Mouse (Mus musculus) midbrain, embryonic 11.5 days (tissue): ENCODE results near the gene Cdc42se1. TPM values are rescaled to one million over a fixed set of nuclear protein-coding genes. Genes with fewer than 3 reads are reported as not detected.

Experiments
- ATAC-seq: fragments of 200-750 bp; cut with Nextera tagmentation; 2 replicates; pipeline ENCODE4 v1.8.0; 2017; ENCODE audit warnings: moderate TSS enrichment, moderate library complexity; ENCODE audit not compliant: low FRiP score
- DNase-seq: peaks from one replicate; pipeline ENCODE4 v3.0.0; 2015; ENCODE audit warnings: low spot score; ENCODE audit errors: missing footprints
- H3K27ac ChIP-seq: fragments of 300-500 bp; sonication (generic); 2 replicates; pipeline ENCODE4 v1.5.1; 2014; ENCODE audit warnings: low read depth, low read length
- H3K27me3 ChIP-seq: fragments of 300-500 bp; sonication (generic); 2 replicates; pipeline ENCODE4 v1.6.1; 2014; ENCODE audit warnings: mild to moderate bottlenecking, low read length, moderate library complexity, mixed read lengths; ENCODE audit not compliant: control insufficient read depth, insufficient read depth
- H3K36me3 ChIP-seq: fragments of 300-500 bp; sonication (generic); 2 replicates; pipeline ENCODE4 v1.6.1; 2014; ENCODE audit warnings: mild to moderate bottlenecking, low read length, moderate library complexity, mixed read lengths; ENCODE audit not compliant: control insufficient read depth, insufficient read depth
- H3K4me1 ChIP-seq: fragments of 300-500 bp; sonication (generic); 2 replicates; pipeline ENCODE4 v1.6.1; 2014; ENCODE audit warnings: low read length; ENCODE audit not compliant: control insufficient read depth, insufficient read depth
- H3K4me2 ChIP-seq: fragments of 300-500 bp; sonication (generic); 2 replicates; pipeline ENCODE4 v1.6.1; 2014; ENCODE audit warnings: mild to moderate bottlenecking, moderate library complexity
- H3K4me3 ChIP-seq: fragments of 300-500 bp; sonication (generic); 2 replicates; pipeline ENCODE4 v1.5.1; 2014; ENCODE audit warnings: low read depth, low read length
- H3K9ac ChIP-seq: fragments of 300-500 bp; sonication (generic); 2 replicates; pipeline ENCODE4 v1.6.1; 2014; ENCODE audit warnings: low read length
- H3K9me3 ChIP-seq: fragments of 300-500 bp; sonication (generic); 2 replicates; pipeline ENCODE4 v1.6.1; 2016; ENCODE audit warnings: low read length; ENCODE audit not compliant: control insufficient read depth
- WGBS: fragments of 180-500 bp; shearing (Covaris S2); extraction: QIAGEN DNeasy Blood & Tissue Kit; methylation state at CpG from one replicate; pipeline ENCODE4 v1.1.7; 2014; 5-methylcytosine and 5-hydroxymethylcytosine counted together
- polyA plus RNA-seq: library from polyadenylated mRNA; unstranded; fragments of >200 nt; fragmentation: Nextera tagmentation; extraction: Ambion mirVana; gene quantifications from 2 replicates; pipeline ENCODE4 v1.2.1, GENCODE M21; 2014

Gene Cdc42se1
- polyA plus RNA-seq, 1 experiment from 2014 or later, result 106 TPM

DNA sequence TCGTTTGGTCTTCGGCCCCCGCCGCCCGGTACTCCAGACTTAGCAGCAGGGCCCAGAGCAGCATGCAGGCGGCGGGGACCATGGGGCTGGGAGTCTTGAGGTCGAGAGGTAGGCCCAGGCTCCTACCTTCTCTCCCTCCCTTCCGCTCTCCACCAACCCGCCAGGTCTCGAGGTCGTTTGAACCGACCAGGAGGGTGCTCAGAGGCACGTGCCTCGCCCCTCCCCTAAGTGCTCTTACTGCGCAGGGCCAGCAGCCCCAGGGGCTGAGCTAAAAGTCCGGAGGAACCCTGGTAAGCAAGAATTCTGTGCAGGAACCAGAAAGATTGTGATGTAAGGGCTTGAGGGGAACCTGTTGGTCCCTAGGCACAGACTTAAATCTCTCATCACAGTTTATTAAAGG is 12.4 kb downstream of the Cdc42se1 start:
- Histone ChIP-seq H3K27me3 (no peaks in the 10 kb centered on the region), H3K27ac (no peak overlapping the region), H3K9me3 (no peaks in the 10 kb centered on the region), H3K4me1 (0 out of 2 replicates have a peak, but pooled peaks cover 2% of the 10 kb centered on the region), H3K4me3 (no peak overlapping the region), H3K9ac (peak overlapping the region; percentile 18), H3K36me3 (peaks cover 7% of the 10 kb centered on the region), H3K4me2 (no peak overlapping the region)
- DNase-seq (no peak), ATAC-seq (no peak; the same call in 1 of the 2 replicates)
- 33% methylated on average over 16 of the region's 17 CpGs for WGBS

DNA sequence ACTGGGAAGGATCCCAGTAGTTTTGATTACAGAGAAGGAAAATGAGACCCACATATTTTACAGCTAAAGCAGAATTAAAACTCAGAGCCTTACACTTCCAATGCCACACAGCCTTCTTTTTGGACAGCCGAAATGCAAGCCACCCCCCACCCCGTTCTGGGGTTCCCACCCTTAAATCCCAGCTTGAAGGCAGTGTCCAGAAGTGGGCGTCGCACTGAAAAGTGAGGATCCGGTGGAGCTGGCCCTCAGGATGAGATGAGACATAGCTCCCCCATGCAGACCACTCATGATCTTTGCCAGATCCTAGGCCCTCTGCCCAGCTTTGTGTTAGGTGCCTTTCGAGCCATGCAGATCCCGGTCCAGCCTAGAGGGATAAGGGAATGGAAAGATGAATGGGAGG is 13.0 kb downstream of the Cdc42se1 start, which contains the start of gene Gm128:
Gene Gm128, minus strand, starts transcription at position 101 of the 400 bp plus-strand sequence.
- WGBS, result 78% methylated on average over 7 of the region's 7 CpGs
- DNase-seq (no peak), ATAC-seq (no peak)

DNA sequence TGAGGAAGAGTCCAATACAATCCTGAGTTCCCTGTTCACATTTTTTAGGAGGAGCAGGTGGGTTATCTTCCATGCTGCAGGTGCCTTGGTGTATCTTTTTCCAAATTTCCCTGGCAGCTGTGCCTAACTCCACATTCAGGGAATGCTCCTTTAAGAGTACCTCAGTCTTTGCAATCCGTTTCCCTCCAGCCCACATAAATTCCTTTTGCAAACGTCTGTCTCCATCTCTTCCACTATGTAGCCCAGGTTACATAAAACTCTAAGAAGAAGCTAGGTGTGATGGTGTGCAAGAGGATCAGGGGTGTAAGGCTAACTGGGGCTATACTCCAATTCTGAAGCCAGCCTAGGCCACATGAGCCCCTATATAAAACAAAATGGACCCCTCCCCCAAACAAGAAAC is 14.6 kb downstream of the Cdc42se1 start:
- WGBS, result 92% methylated on average over 2 of the region's 2 CpGs
- Histone ChIP-seq H3K27ac (no peak overlapping the region), H3K4me2 (no peak overlapping the region), H3K4me3 (no peak overlapping the region), H3K4me1 (0 out of 2 replicates have a peak, but pooled peaks cover 2% of the 10 kb centered on the region), H3K27me3 (no peaks in the 10 kb centered on the region), H3K36me3 (peaks cover 3% of the 10 kb centered on the region), H3K9me3 (no peaks in the 10 kb centered on the region), H3K9ac (no peak overlapping the region)
- DNase-seq, result no peak
- no peak for ATAC-seq

More for the DNA sequence above, 13.0 kb downstream of the Cdc42se1 start, which contains the start of gene Gm128:
- no peaks in the 10 kb centered on the region for H3K9me3 ChIP-seq
- no peak within 1 kb of the TSS for H3K4me3 ChIP-seq
- no peak within 1 kb of the TSS for H3K27ac ChIP-seq
- H3K4me1 ChIP-seq, result 0 out of 2 replicates have a peak, but pooled peaks cover 2% of the 10 kb centered on the region
- H3K36me3 ChIP-seq, result peaks cover 6% of the 10 kb centered on the region
- H3K27me3 ChIP-seq, result no peaks in the 10 kb centered on the region
- H3K9ac ChIP-seq, result peak within 1 kb of the TSS; percentile 18
- H3K4me2 ChIP-seq, result no peak within 1 kb of the TSS

DNA sequence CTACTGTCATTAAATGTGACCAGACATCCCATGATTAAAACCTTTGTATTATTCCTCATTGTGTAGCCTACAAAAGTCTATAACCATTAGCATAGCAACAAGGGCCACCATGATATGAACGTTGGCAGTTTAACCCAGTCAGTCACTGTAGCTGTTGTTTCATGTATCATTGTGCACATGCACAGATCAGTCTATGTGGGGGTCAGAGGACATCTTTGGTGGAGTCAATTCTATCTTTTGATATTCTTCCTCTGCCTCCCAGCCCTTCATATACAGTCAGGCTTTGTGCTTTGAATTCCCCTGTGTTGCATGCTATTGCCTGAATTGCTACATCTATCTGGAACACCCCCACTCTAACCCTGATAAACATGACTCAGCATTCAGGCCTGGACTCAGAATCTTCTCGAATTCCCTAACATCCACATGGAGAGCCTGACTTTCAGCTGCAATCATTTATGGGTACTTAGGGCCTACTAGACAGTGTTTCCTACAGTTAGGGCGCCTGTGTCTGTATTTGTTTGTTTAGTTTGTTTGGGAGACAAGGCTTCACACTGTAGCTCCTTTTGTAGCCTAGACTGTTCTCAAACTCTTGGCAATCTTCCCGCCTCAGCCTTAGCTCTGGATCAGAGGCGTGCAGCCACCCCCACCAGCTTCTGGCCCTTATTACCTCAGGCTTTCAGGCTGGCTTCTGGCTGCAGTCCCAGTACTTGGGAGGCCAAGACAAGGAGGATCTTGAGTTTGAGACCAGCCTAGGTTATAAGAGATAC is 18.1 kb downstream of the Cdc42se1 start:
- H3K36me3 ChIP-seq, result no peaks in the 10 kb centered on the region
- ATAC-seq (no peak), DNase-seq (no peak)
- H3K4me2 ChIP-seq, result no peak overlapping the region
- no peak overlapping the region for H3K4me3 ChIP-seq
- no peaks in the 10 kb centered on the region for H3K27me3 ChIP-seq
- 89% methylated on average over 5 of the region's 5 CpGs for WGBS
- H3K9ac ChIP-seq, result no peak overlapping the region
- H3K4me1 ChIP-seq, result no peaks in the 10 kb centered on the region
- no peak overlapping the region for H3K27ac ChIP-seq
- no peaks in the 10 kb centered on the region for H3K9me3 ChIP-seq

DNA sequence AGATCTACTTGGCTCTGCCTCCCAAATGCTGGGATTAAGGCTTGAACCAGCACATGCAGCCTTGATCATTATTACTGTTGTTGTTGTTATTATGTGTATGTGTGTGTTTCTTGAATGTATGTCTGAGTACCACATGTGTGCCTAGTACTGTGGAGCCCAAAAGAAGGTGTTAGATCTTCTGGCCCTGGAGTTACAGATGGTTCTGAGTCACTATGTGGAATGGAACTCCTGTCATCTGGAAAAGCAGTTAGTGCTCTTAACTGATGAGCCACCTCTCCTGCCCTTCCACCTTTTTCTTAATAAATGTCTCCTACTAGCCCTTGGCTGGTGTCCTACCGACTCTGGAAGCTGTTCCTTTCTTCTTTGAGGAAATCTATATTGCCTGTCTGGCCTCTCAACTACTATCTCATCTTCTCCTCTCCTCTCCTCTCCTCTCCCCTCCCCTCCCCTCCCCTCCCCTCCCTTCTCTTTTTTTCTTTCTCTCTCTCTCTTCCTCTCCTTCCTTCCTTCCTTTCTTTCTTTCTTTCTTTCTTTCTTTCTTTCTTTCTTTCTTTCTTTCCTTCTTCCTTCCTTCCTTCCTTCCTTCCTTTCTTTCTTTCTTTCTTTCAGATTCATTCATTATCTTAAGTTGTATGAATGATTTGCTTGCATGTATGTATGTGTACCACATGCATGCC is 19.3 kb downstream of the Cdc42se1 start:
- ATAC-seq, result no peak
- no peaks in the 10 kb centered on the region for H3K9me3 ChIP-seq
- H3K36me3 ChIP-seq, result no peaks in the 10 kb centered on the region
- H3K4me2 ChIP-seq, result no peak overlapping the region
- no peak for DNase-seq
- 83% methylated on average over 1 of the region's 1 CpGs for WGBS
- no peak overlapping the region for H3K4me3 ChIP-seq
- H3K4me1 ChIP-seq, result no peaks in the 10 kb centered on the region
- no peak overlapping the region for H3K27ac ChIP-seq
- no peak overlapping the region for H3K9ac ChIP-seq
- H3K27me3 ChIP-seq, result no peaks in the 10 kb centered on the region

DNA sequence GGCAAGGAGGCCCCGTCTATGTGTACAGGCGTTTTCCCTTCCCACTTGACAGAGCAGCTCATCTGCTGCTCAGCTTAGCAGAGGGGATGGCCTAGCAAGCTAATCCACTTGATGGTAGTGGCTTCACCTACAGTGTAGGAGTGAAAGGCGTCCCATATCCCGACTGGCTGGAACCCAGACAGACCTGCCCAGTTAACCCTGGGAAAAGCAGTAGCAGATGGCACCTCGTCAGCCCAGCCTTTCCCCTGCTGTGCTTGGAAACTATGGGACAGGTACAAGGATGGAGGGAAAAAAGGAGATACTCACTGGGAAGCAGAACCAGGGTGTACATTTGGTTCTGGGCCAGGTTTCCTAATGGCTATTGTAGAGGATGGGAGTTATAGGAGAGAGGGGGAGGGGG is 21.8 kb downstream of the Cdc42se1 start:
- H3K4me3 ChIP-seq, result no peak overlapping the region
- no peaks in the 10 kb centered on the region for H3K9me3 ChIP-seq

DNA sequence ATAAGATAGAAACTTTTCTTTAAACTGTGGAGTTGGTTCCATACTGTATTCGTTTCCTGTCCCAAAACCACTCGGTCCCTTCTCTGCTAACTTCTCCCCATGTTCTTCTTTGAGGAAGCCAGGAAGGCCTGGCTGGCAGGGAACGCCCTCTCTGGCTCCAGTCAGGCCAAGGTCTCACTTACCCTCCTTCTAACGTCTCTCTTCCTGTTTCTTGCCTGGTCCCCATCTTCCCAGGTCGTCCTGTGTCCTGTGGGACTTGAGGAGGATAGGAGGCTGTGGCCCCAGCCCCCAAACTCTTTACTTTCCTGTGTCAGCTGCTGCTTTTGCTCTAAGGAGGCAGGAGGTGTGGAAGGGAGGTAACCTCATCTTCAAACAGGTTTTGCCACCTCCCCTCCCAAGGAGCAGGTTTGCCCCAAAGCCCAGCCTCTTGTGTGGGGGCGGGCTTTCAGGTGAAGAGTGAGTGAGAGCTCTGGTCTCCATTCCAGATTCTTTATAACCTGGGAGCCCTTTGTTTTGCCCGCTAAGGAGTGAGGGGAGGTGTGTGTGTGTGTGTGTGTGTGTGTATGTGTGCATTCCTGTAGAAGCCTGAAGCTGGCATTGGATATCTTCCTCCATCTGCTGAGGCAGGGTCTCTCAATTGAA is 22.4 kb downstream of the Cdc42se1 start, which contains the start of gene Bnipl:
Gene Bnipl, minus strand, starts transcription at position 411 of the 642 bp plus-strand sequence.
- Histone ChIP-seq H3K4me3 (no peak within 1 kb of the TSS), H3K9me3 (no peaks in the 10 kb centered on the region), H3K4me2 (no peak within 1 kb of the TSS), H3K9ac (no peak within 1 kb of the TSS), H3K27ac (no peak within 1 kb of the TSS), H3K27me3 (no peaks in the 10 kb centered on the region), H3K36me3 (no peaks in the 10 kb centered on the region; the same call in none of the 2 replicates), H3K4me1 (no peaks in the 10 kb centered on the region)
- 61% methylated on average over 7 of the region's 7 CpGs for WGBS
- DNase-seq, result no peak
- no peak for ATAC-seq

More for the DNA sequence above, 21.8 kb downstream of the Cdc42se1 start:
- Histone ChIP-seq H3K9ac (no peak overlapping the region), H3K36me3 (no peaks in the 10 kb centered on the region; the same call in 1 of the 2 replicates), H3K27me3 (no peaks in the 10 kb centered on the region), H3K4me2 (no peak overlapping the region), H3K4me1 (no peaks in the 10 kb centered on the region), H3K27ac (no peak overlapping the region)
- ATAC-seq (no peak), DNase-seq (no peak)
- WGBS, result 91% methylated on average over 5 of the region's 5 CpGs

DNA sequence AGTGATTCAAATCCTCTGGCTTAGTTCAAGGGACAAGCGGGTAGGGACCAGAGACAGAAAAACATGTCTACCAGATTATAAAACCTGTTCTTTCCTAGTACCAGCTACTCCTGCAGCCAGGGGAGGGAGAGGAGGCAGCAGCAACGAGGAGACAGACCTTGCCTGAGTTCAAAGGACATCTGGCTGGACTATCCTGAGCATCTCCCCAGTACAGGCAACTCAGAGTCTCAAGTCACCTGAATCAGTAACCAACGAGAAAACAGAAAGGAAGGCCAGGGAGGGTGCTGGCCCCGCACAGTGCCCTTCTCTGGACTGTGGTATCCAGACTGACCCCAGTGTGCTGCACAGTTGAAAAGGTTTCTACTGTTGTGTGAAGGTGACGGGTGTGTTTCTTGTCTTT is 28.4 kb downstream of the Cdc42se1 start:
- Histone ChIP-seq H3K4me2 (no peak overlapping the region), H3K9me3 (no peaks in the 10 kb centered on the region), H3K4me3 (no peak overlapping the region), H3K36me3 (peaks cover 14% of the 10 kb centered on the region), H3K9ac (no peak overlapping the region), H3K27ac (no peak overlapping the region), H3K27me3 (no peaks in the 10 kb centered on the region), H3K4me1 (no peaks in the 10 kb centered on the region)
- WGBS, result 85% methylated on average over 5 of the region's 5 CpGs
- DNase-seq, result no peak
- ATAC-seq, result no peak
